Comparison of ENCODE assay signal across 8 mouse cellular contexts in the genomic region with DNA sequence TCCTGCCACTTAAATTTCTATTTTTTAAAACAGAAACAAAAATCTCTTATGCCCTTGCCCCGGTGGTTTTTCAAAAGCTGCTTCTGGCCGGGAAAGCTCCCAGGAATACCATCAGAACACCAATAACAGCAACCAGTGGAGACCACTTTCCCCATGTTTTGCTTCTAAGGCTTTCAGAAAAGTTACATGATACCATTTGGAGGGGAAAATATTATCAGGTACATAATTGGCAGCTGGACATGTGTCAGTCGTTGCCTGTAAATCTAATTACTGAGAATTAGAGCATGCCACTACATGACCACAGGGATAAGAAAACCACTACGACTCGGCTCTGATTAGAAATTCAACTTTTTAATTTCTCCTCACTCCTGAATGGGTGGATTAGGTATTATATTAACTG. TPM values are rescaled to one million over a fixed set of nuclear protein-coding genes. Genes with fewer than 3 reads are reported as not detected.
A peak's percentile ranks its signal among the peaks of the same experiment; 100 is the strongest.
DNase-seq lines count a peak whose midpoint lies in the region; ATAC-seq and TF ChIP-seq lines count a peak whose summit lies in the region.
"Had no signal": no experiment of that assay in that cellular context is flagged by ENCODE, and none has a peak within 500 bp of the region (broad histone marks: within the 10 kb centered on the region; RNA-seq: fewer than 3 reads in every experiment).

No protein-coding gene starts in this region.

- no peak for DNase-seq in kidney, postnatal 0 days (ENCODE audit: low spot score)
- no peak for DNase-seq in kidney, postnatal 25 days
- peak; percentile 43 for DNase-seq in NIH3T3 (ENCODE audit: low read depth)
- no peak for DNase-seq in forebrain, embryonic 10.5 days (ENCODE audit: extremely low spot score, low spot score)
- no peak for DNase-seq in liver, embryonic 13.5 days
- DNase-seq in urinary bladder, postnatal 4 days (ENCODE audit: low spot score in 2 of 2) = no peak
- no peak for DNase-seq in thymus, postnatal 0 days (ENCODE audit: low spot score)
- DNase-seq: cerebellum, postnatal 36 days had no signal

- 22% methylated on average over 5 of the region's 5 CpGs for WGBS in kidney, postnatal 0 days
- WGBS in forebrain, embryonic 10.5 days = 10% methylated on average over 5 of the region's 5 CpGs
- 12% methylated on average over 5 of the region's 5 CpGs for WGBS in liver, embryonic 13.5 days (ENCODE audit: insufficient replicate concordance)

- ATAC-seq in kidney, postnatal 0 days (replicated peaks; ENCODE audit: low FRiP score, low read depth) = no peak
- no peak for ATAC-seq in liver, embryonic 13.5 days (ENCODE audit: low read depth)

- H3K36me3 ChIP-seq in kidney, postnatal 0 days (ENCODE audit: insufficient read depth, low read length) = no peaks in the 10 kb centered on the region
- no peaks in the 10 kb centered on the region for H3K36me3 ChIP-seq in forebrain, embryonic 10.5 days (replicated peaks)
- H3K36me3 ChIP-seq in liver, embryonic 13.5 days = peaks cover 4% of the 10 kb centered on the region

- H3K9me3 ChIP-seq in kidney, postnatal 0 days (replicated peaks; ENCODE audit: low read length) = no peaks in the 10 kb centered on the region
- no peaks in the 10 kb centered on the region for H3K9me3 ChIP-seq in forebrain, embryonic 10.5 days
- H3K9me3 ChIP-seq in liver, embryonic 13.5 days (replicated peaks) = no peaks in the 10 kb centered on the region

- H3K4me3 ChIP-seq in kidney, postnatal 0 days (replicated peaks; ENCODE audit: low read depth, low read length) = peak overlapping the region; percentile 79; the same call in 1 of the 2 replicates
- H3K4me3 ChIP-seq in forebrain, embryonic 10.5 days = peak overlapping the region; percentile 67; the same call in 1 of the 2 replicates
- peak overlapping the region; percentile 98 for H3K4me3 ChIP-seq in liver, embryonic 13.5 days (replicated peaks)

- no peak for TF ChIP-seq CTCF in kidney, postnatal 0 days (IDR thresholded peaks at IDR 0.05; ENCODE audit: low read depth)

- no peak overlapping the region for H3K9ac ChIP-seq in kidney, postnatal 0 days (ENCODE audit: low read depth, low read length)
- H3K9ac ChIP-seq in liver, embryonic 13.5 days = peak overlapping the region; percentile 98

- peaks cover 32% of the 10 kb centered on the region for H3K27me3 ChIP-seq in kidney, postnatal 0 days (ENCODE audit: insufficient read depth, low read length)
- peaks cover 84% of the 10 kb centered on the region for H3K27me3 ChIP-seq in forebrain, embryonic 10.5 days (ENCODE audit: poor library complexity, severe bottlenecking)
- H3K27me3 ChIP-seq in liver, embryonic 13.5 days = peaks cover 43% of the 10 kb centered on the region

- no peaks in the 10 kb centered on the region for H3K4me1 ChIP-seq in kidney, postnatal 0 days (replicated peaks; ENCODE audit: insufficient read depth, low read length)
- H3K4me1 ChIP-seq in forebrain, embryonic 10.5 days = peaks cover 26% of the 10 kb centered on the region
- peaks cover 24% of the 10 kb centered on the region for H3K4me1 ChIP-seq in liver, embryonic 13.5 days (replicated peaks)

- no peak overlapping the region for H3K27ac ChIP-seq in kidney, postnatal 0 days
- no peak overlapping the region for H3K27ac ChIP-seq in forebrain, embryonic 10.5 days
- no peak overlapping the region for H3K27ac ChIP-seq in liver, embryonic 13.5 days

- H3K4me2 ChIP-seq in kidney, postnatal 0 days (ENCODE audit: low read length) = peak overlapping the region; percentile 100; the same call in 1 of the 2 replicates
- H3K4me2 ChIP-seq in liver, embryonic 13.5 days = peak overlapping the region; percentile 94

RNA-seq across cellular contexts. Expression of gene Cdkn2c, which starts 2.9 kb away (rescaled TPM):
- polyA plus RNA-seq in kidney, postnatal 0 days (2015; fragmentation: Nextera tagmentation; extraction: Ambion mirVana) = 5.9 and 7.2 TPM in 2 replicates
- polyA plus RNA-seq in forebrain, embryonic 10.5 days (2016; fragmentation: Nextera tagmentation; extraction: Ambion mirVana) = 2.8 and 4.2 TPM in 2 replicates
- 13.2 and 16.2 TPM in 2 replicates for polyA plus RNA-seq in liver, embryonic 13.5 days (2015; fragmentation: Nextera tagmentation; extraction: Ambion mirVana)
- 20.8 and 27.1 TPM in 2 replicates for polyA plus RNA-seq in thymus, postnatal 0 days (2015; fragmentation: Nextera tagmentation; extraction: Ambion mirVana)

RNA-seq across cellular contexts. Expression of gene Faf1, which starts 12.3 kb away (rescaled TPM):
- 22.2 and 22.6 TPM in 2 replicates for polyA plus RNA-seq in kidney, postnatal 0 days (2015; fragmentation: Nextera tagmentation; extraction: Ambion mirVana)
- polyA plus RNA-seq in forebrain, embryonic 10.5 days (2016; fragmentation: Nextera tagmentation; extraction: Ambion mirVana) = 28.3 and 29.7 TPM in 2 replicates
- polyA plus RNA-seq in liver, embryonic 13.5 days (2015; fragmentation: Nextera tagmentation; extraction: Ambion mirVana) = 16.5 and 18.6 TPM in 2 replicates
- 25.4 and 28.2 TPM in 2 replicates for polyA plus RNA-seq in thymus, postnatal 0 days (2015; fragmentation: Nextera tagmentation; extraction: Ambion mirVana)
